Mouse (Mus musculus) liver, embryonic 14.5 days (tissue): ENCODE data around the gene Krt15. TPM values are rescaled to one million over a fixed set of nuclear protein-coding genes. Genes with fewer than 3 reads are reported as not detected.

Experiments
- ATAC-seq: fragments of 200-750 bp; cut with Nextera tagmentation; 2 replicates; pipeline ENCODE4 v1.8.0; 2017; ENCODE audit warnings: moderate number of reproducible peaks, mild to moderate bottlenecking, moderate library complexity; ENCODE audit not compliant: insufficient read depth
- DNase-seq, 3 experiments: peaks; one replicate each; pipeline ENCODE4 v3.0.0-alpha.2; 2012 to 2013; ENCODE audit warnings: low read depth in 3 of 3, low spot score in 3 of 3
- H3K27ac ChIP-seq: fragments of 300-500 bp; sonication (generic); 2 replicates; pipeline ENCODE4 v1.5.1; 2014; ENCODE audit warnings: moderate library complexity, mild to moderate bottlenecking, control low read depth, inconsistent platforms
- H3K27me3 ChIP-seq: fragments of 300-500 bp; sonication (generic); 2 replicates; pipeline ENCODE4 v1.6.1; 2014; ENCODE audit warnings: mild to moderate bottlenecking, low read length, moderate library complexity; ENCODE audit not compliant: control insufficient read depth, insufficient read depth
- H3K36me3 ChIP-seq: fragments of 300-500 bp; sonication (generic); replicated peaks from 2 replicates; pipeline ENCODE4 v1.6.1; 2014; ENCODE audit warnings: low read depth; ENCODE audit not compliant: control insufficient read depth, insufficient read depth
- H3K4me1 ChIP-seq, 2 experiments: fragments of 200-500 bp in 1 of 2; fragments of 300-500 bp in 1 of 2; sonication (generic) in 1 of 2; replicated peaks; 2 replicates each; pipeline ENCODE4 v1.6.1; 2012 to 2014; ENCODE audit warnings: antibody characterized with exemption in 1 of 2, inconsistent platforms in 1 of 2, low read length in 1 of 2; ENCODE audit not compliant: control insufficient read depth in 2 of 2, insufficient read depth in 2 of 2
- H3K4me2 ChIP-seq: fragments of 300-500 bp; sonication (generic); 2 replicates; pipeline ENCODE4 v1.6.1; 2014; ENCODE audit warnings: low read depth, mild to moderate bottlenecking, control low read depth, moderate library complexity
- H3K4me3 ChIP-seq, 2 experiments: fragments of 200-500 bp in 1 of 2; fragments of 300-500 bp in 1 of 2; sonication (generic) in 1 of 2; 2 replicates each; pipeline ENCODE4 v1.5.1; 2012 to 2014; ENCODE audit warnings: low read depth in 2 of 2, low read length in 2 of 2, mild to moderate bottlenecking in 2 of 2, control low read depth in 1 of 2, inconsistent platforms in 1 of 2, moderate library complexity in 1 of 2; ENCODE audit not compliant: insufficient read depth in 1 of 2
- H3K9ac ChIP-seq: fragments of 300-500 bp; sonication (generic); replicated peaks from 2 replicates; pipeline ENCODE4 v1.6.1; 2014; ENCODE audit warnings: mild to moderate bottlenecking, control low read depth, moderate library complexity
- H3K9me3 ChIP-seq: fragments of 300-500 bp; sonication (generic); 2 replicates; pipeline ENCODE4 v1.6.1; 2016; ENCODE audit warnings: low read length, mixed read lengths; ENCODE audit not compliant: control insufficient read depth
- CTCF ChIP-seq: IDR thresholded peaks from 2 replicates; pipeline ENCODE4 v1.5.1; 2016; ENCODE audit warnings: antibody characterized with exemption, low read depth, control low read depth
- EP300 ChIP-seq: IDR thresholded peaks from 2 replicates; pipeline ENCODE4 v1.6.1; 2016; ENCODE audit warnings: antibody characterized with exemption, low read depth
- WGBS: fragments of 180-500 bp; shearing (Covaris S2); extraction: QIAGEN DNeasy Blood & Tissue Kit; methylation state at CpG from one replicate; pipeline ENCODE4 v1.1.7; 2014; ENCODE audit not compliant: insufficient replicate concordance; 5-methylcytosine and 5-hydroxymethylcytosine counted together
- polyA plus RNA-seq, 2 experiments: library from polyadenylated mRNA; depleted of rRNA in 1 of 2; stranded (reverse) in 1 of 2; unstranded in 1 of 2; fragments of >200 nt; fragmentation: Nextera tagmentation in 1 of 2; extraction: Ambion mirVana in 1 of 2; gene quantifications; 2 replicates each; pipeline versions ENCODE4 v1.2.1 to v1.2.3; 2012 to 2014

The Krt15 gene
- polyA plus RNA-seq, 2 experiments: 0.35 TPM; not detected in 1

DNA sequence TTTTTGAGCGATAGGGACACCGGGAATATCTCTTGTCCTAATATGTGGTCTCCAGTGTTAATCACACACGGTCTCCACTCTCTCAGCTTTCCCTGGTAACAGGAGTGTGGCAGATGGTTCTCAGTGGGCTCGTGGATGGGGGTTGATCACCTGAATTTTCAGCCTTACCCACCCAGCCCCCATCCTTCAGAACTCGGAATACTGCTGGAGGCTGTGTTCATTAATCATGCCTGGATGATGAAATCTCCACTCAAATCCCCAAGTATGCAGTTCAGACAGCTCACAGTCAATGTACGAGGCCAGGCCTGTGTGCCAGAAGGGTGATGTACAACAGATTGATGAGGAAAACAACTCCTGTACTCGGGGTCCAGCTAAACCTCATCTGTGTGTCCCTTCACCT lies 10.8 kb downstream of the Krt15 start:
- Histone ChIP-seq H3K27ac (no peak overlapping the region), H3K27me3 (no peaks in the 10 kb centered on the region), H3K4me2 (no peak overlapping the region), H3K4me3 (no peak overlapping the region), H3K4me1 (no peaks in the 10 kb centered on the region), H3K9me3 (no peaks in the 10 kb centered on the region), H3K9ac (no peak overlapping the region), H3K36me3 (no peaks in the 10 kb centered on the region)
- 60% methylated on average over 7 of the region's 7 CpGs for WGBS
- no peak for ATAC-seq
- TF ChIP-seq EP300: no peak
- TF ChIP-seq CTCF: no peak
- DNase-seq: no peak

DNA sequence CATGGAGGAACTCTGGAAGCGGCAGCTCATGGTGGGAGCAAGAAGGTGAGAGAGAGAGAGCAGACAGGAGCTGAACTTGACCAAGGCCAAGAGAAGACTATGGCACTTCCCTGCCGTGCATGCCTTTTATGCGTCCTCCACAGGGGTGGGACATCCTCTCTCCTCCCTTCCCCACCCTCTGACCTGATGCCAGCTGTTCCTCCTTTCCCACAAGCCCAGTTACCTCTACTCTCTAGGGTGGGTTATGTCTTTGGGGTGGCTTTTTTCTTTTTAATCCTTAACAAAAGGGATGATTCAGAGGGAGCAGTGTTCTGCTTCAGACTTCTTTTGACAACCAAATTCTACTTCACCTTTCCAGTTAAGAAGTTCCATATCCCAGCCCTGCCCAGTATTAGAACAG lies 14.3 kb downstream of the Krt15 start, which contains the start of gene Krt13:
Gene Krt13 (minus strand): TSS at position 101 of the 400 bp plus-strand sequence.
- no peaks in the 10 kb centered on the region for H3K4me1 ChIP-seq
- H3K4me2 ChIP-seq: no peak within 1 kb of the TSS
- DNase-seq (no peak), ATAC-seq (no peak)
- H3K27ac ChIP-seq: no peak within 1 kb of the TSS
- H3K9me3 ChIP-seq: no peaks in the 10 kb centered on the region
- WGBS: 46% methylated on average over 3 of the region's 3 CpGs
- no peaks in the 10 kb centered on the region for H3K27me3 ChIP-seq
- no peak within 1 kb of the TSS for H3K9ac ChIP-seq
- TF ChIP-seq CTCF (no peak), EP300 (no peak)
- H3K36me3 ChIP-seq: no peaks in the 10 kb centered on the region
- no peak within 1 kb of the TSS for H3K4me3 ChIP-seq

DNA sequence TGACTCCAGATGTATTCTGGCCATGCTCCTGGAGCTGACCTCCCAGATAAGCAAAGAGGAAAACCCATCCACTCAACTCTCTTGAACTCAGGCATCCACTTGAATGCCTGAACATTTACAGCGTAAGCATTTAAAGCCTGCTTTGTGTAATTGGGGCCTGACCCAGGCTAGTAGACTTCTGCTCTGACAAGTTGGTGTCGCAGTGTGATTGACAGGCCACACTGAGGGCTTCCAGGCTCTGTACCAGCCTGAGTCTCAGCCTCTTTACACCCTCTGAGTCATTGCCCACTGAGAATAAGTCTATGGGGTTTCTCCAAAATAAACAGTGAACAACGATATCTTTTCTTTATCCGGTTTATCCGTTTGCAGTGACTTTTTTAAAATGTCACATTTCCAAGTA lies 15.4 kb downstream of the Krt15 start:
- no peak overlapping the region for H3K27ac ChIP-seq
- ATAC-seq: no peak
- H3K4me3 ChIP-seq: no peak overlapping the region
- TF ChIP-seq EP300 (no peak), CTCF (no peak)
- no peak overlapping the region for H3K9ac ChIP-seq
- H3K9me3 ChIP-seq: no peaks in the 10 kb centered on the region
- no peaks in the 10 kb centered on the region for H3K27me3 ChIP-seq
- no peak for DNase-seq
- 77% methylated on average over 5 of the region's 5 CpGs for WGBS
- H3K4me1 ChIP-seq: no peaks in the 10 kb centered on the region
- no peaks in the 10 kb centered on the region for H3K36me3 ChIP-seq
- H3K4me2 ChIP-seq: no peak overlapping the region

DNA sequence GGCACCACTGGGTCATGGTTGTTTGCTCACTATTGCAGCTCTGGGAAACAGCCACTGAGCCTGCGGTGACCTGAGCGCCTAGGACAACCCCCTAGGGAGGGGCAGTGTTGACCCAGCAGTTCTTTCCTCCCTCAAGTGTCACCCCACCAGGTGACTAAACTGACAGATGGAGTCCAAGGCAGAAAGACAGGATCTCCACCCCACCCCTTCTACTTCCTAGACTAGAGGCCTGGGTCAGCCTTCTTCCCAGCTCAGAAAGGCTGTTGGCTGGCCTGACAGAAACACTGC lies 22.0 kb downstream of the Krt15 start:
- no peaks in the 10 kb centered on the region for H3K4me1 ChIP-seq
- no peak for TF ChIP-seq CTCF
- TF ChIP-seq EP300: no peak
- WGBS: 76% methylated on average over 2 of the region's 2 CpGs
- H3K27ac ChIP-seq: no peak overlapping the region
- DNase-seq: no peak
- no peaks in the 10 kb centered on the region for H3K9me3 ChIP-seq
- no peak overlapping the region for H3K9ac ChIP-seq
- no peak for ATAC-seq
- H3K36me3 ChIP-seq: no peaks in the 10 kb centered on the region
- no peak overlapping the region for H3K4me3 ChIP-seq
- H3K27me3 ChIP-seq: no peaks in the 10 kb centered on the region
- H3K4me2 ChIP-seq: no peak overlapping the region

DNA sequence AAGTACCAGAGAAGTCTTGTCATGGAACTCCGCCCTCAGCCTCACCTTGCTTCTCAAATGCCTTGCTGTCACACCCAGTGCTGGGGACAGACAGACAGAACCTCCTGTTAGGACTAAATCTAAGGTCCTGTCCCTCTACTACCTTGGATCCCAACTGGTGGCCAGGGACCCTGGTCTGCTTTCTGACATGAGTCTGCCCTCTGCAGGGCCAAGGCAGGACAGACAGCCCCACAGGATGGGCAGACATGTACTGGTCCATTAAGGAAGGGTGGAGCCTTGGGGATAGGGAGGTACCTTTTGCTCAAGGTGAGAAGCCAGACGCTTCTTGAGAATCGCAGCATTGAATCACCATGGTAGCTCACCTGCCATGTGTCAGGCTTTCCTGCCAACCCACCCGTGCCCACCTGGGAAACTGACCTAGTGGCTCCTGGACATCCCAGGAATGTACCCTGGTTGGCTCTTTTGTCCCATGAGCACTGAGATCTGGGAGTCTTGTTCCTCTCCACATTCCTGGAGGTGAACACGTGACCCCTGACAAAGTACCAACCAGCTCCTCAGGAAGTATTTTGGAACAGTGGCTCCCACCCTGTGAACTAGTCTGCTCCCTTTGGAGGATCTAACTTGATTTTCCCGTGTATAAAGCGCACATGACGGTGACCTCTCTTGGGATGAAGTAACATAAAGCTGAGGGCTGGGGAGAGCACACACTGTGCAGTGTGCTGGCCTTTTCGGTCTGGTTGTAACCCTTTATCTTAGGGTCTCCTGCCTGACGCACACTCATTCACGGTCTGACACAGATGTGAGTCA lies 22.6 kb downstream of the Krt15 start:
- Histone ChIP-seq H3K4me2 (no peak overlapping the region), H3K36me3 (no peaks in the 10 kb centered on the region), H3K9me3 (no peaks in the 10 kb centered on the region), H3K27me3 (no peaks in the 10 kb centered on the region), H3K4me3 (no peak overlapping the region), H3K4me1 (no peaks in the 10 kb centered on the region), H3K27ac (no peak overlapping the region), H3K9ac (no peak overlapping the region)
- TF ChIP-seq EP300: no peak
- no peak for TF ChIP-seq CTCF
- ATAC-seq (no peak), DNase-seq (no peak)
- 63% methylated on average over 11 of the region's 11 CpGs for WGBS
